Mouse (Mus musculus): ENCODE data around the gene Ppp1r13b. TPM values are rescaled to one million over a fixed set of nuclear protein-coding genes. Genes with fewer than 3 reads are reported as not detected.
A peak's percentile ranks its signal among the peaks of the same experiment; 100 is the strongest.

The Ppp1r13b gene
- polyA plus RNA-seq, 1 experiment from 2014 or later: 9.5 TPM

DNA sequence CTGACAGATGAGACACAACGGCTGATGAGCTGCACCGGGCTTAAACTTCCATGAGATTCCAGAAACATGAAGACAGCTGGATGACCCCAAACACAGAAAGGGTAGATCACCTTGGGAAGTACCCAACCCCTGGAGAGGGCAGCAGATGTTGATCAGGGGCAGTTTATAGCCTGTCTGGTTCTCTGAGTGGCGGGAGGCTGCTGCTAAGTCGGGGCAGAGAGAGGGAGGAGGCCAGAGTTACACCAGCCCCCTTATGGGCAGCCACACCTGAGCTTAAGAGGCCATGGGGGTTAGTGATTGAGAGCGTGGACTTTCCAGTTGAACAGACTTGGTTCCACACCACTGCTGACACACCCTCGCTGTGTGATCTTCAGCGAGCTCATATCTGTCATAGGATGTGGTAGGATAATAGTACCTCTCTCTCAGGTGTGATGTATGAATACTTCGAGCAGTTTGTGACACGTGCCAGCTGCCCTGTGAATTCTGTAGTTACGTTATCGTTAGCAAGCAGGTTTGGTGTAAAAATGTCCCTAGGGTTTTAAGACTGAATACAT is 1.2 kb upstream of the Ppp1r13b start:
- DNase-seq (ENCODE audit: low spot score): no peak
- Histone ChIP-seq H3K4me3 (ENCODE audit: low read depth, low read length) (no peak overlapping the region), H3K27me3 (ENCODE audit: control insufficient read depth, insufficient read depth, low read length) (peaks cover 9% of the 10 kb centered on the region), H3K4me2 (replicated peaks; ENCODE audit: low read depth, low read length) (no peak overlapping the region), H3K27ac (ENCODE audit: low read depth, low read length) (no peak overlapping the region), H3K9me3 (ENCODE audit: control insufficient read depth, low read length) (no peaks in the 10 kb centered on the region), H3K9ac (ENCODE audit: low read depth, low read length) (no peak overlapping the region), H3K4me1 (replicated peaks; ENCODE audit: control insufficient read depth, insufficient read depth, low read length) (no peaks in the 10 kb centered on the region), H3K36me3 (ENCODE audit: control insufficient read depth, insufficient read depth, low read length) (no peaks in the 10 kb centered on the region)
- 74% methylated on average over 10 of the region's 11 CpGs for WGBS
- no peak for ATAC-seq (ENCODE audit: low FRiP score)

DNA sequence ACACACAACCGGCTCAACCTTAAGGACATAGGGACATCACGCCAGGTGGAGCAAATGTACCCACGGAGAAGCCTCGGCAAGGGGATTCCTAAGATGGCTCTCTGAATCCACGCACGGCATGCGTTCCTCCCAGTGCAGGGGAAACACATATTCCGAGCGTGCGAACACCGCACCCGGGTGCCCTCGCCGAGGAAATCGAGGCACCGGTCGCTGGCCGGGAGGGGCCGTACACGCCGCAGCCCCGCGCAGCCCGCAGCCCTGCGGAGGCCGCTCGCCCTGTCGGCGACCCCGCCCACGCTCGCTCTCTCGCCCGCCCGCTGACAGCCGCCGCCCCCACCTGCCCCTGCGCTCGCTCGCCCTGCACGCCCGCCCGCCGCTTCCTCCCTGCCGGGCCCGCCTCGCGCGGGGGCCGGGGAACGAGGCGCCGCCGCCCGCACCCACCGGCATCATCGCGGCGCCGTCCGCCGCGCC is 454 bp downstream of the Ppp1r13b start:
- Histone ChIP-seq H3K27me3 (ENCODE audit: control insufficient read depth, insufficient read depth, low read length) (peaks cover 9% of the 10 kb centered on the region), H3K4me2 (replicated peaks; ENCODE audit: low read depth, low read length) (peak overlapping the region; percentile 96), H3K9me3 (ENCODE audit: control insufficient read depth, low read length) (no peaks in the 10 kb centered on the region), H3K4me3 (ENCODE audit: low read depth, low read length) (peak overlapping the region; percentile 65), H3K36me3 (ENCODE audit: control insufficient read depth, insufficient read depth, low read length) (no peaks in the 10 kb centered on the region), H3K27ac (ENCODE audit: low read depth, low read length) (peak overlapping the region; percentile 81), H3K4me1 (replicated peaks; ENCODE audit: control insufficient read depth, insufficient read depth, low read length) (no peaks in the 10 kb centered on the region), H3K9ac (ENCODE audit: low read depth, low read length) (peak overlapping the region; percentile 70)
- ATAC-seq (ENCODE audit: low FRiP score): peak; percentile 57
- peak; percentile 56 for DNase-seq (ENCODE audit: low spot score)
- under 1% methylated on average over 38 of the region's 63 CpGs for WGBS

DNA sequence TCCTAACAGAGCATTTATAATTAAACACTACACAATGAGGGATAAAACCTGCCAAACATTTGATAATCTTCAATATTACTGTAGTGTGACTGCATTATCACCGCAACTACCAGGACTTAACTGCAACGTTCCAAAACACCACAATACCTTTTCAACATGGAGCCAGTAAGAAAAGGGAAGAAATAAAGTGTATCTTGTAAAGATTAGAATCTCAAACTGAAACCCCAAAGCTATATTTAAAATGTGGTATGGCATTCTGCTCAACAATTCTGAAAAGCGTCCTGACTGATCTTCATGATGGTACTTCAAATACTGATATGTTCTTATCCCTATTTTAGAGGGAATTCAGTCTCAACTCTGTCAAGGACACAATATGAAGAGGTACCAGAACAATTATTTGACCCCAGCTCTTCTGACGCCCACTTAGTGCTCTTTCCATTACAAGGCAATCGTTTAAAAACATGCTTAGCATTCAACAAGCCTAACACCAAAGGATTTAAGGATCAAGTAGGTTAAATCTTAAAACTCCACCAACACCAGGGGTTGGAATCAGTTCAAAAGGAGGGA is 1.5 kb downstream of the Ppp1r13b start:
- 63% methylated on average over 5 of the region's 5 CpGs for WGBS
- no peak overlapping the region for H3K27ac ChIP-seq (ENCODE audit: low read depth, low read length)
- H3K36me3 ChIP-seq (ENCODE audit: control insufficient read depth, insufficient read depth, low read length): no peaks in the 10 kb centered on the region
- no peak for ATAC-seq (ENCODE audit: low FRiP score)
- peaks cover 9% of the 10 kb centered on the region for H3K27me3 ChIP-seq (ENCODE audit: control insufficient read depth, insufficient read depth, low read length)
- no peaks in the 10 kb centered on the region for H3K9me3 ChIP-seq (ENCODE audit: control insufficient read depth, low read length)
- DNase-seq (ENCODE audit: low spot score): peak; percentile 15
- H3K4me2 ChIP-seq (replicated peaks; ENCODE audit: low read depth, low read length): no peak overlapping the region
- no peak overlapping the region for H3K9ac ChIP-seq (ENCODE audit: low read depth, low read length)
- no peaks in the 10 kb centered on the region for H3K4me1 ChIP-seq (replicated peaks; ENCODE audit: control insufficient read depth, insufficient read depth, low read length)
- H3K4me3 ChIP-seq (ENCODE audit: low read depth, low read length): no peak overlapping the region

DNA sequence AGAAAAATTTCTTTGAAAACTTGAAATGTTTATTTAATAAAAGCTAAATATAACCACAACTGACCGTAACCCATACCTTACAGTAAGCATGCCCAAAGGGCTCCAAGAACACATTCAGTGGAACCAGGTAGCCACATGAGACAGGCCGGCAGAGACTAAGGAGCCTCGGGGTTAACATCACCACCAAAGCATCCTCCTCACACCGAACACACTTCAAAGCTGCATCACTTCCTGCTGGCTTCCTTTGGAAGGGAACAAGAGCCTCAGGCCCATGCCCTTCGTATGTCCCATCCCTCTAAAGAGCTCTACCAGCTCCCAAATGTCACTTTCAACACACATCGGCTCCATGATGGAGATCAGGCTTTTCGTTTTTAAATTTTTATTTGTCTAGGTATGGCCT is 5.4 kb downstream of the Ppp1r13b start:
- Histone ChIP-seq H3K9ac (ENCODE audit: low read depth, low read length) (no peak overlapping the region), H3K4me1 (replicated peaks; ENCODE audit: control insufficient read depth, insufficient read depth, low read length) (no peaks in the 10 kb centered on the region), H3K27ac (ENCODE audit: low read depth, low read length) (no peak overlapping the region), H3K27me3 (ENCODE audit: control insufficient read depth, insufficient read depth, low read length) (peaks cover 2% of the 10 kb centered on the region; the same call in 1 of the 2 replicates), H3K36me3 (ENCODE audit: control insufficient read depth, insufficient read depth, low read length) (no peaks in the 10 kb centered on the region), H3K4me2 (replicated peaks; ENCODE audit: low read depth, low read length) (no peak overlapping the region), H3K4me3 (ENCODE audit: low read depth, low read length) (no peak overlapping the region), H3K9me3 (ENCODE audit: control insufficient read depth, low read length) (no peaks in the 10 kb centered on the region)
- 82% methylated on average over 7 of the region's 7 CpGs for WGBS
- ATAC-seq (ENCODE audit: low FRiP score): no peak
- no peak for DNase-seq (ENCODE audit: low spot score)

DNA sequence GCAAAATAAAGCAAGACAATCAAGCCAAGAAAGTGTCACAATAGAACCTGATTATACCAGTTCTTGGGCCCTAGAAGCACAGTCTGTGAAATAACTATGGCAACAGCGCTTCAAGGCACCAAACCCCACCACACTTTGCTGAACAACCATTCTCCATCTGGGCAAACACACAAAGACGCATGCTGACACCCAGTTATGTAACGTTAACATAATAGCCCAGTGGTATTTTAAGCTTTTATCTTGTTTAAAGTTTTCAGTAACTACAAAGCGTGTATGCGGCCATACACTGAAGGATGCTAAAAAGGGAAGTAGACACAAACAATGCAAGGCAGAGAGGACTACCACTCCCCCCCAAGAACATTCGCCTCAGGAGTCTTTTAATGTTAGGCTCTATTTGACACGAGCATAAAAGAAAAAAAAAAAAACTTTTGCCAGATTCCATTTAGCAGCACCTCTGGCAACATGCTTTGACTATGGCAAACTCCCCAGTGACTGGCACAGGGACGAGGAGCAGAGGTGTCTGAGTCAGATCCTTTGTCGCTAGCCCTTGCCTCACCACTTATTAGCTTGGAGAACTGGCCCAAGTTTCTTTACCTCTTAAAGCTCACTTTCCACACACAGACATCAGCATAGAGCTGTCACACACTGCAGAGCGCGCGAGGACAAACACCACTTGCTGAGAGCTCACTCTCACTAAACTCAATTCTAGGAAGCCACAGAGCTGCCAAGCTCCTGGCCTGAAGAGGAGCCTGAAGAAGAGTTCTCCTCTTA is 6.6 kb downstream of the Ppp1r13b start:
- Histone ChIP-seq H3K4me3 (ENCODE audit: low read depth, low read length) (no peak overlapping the region), H3K27me3 (ENCODE audit: control insufficient read depth, insufficient read depth, low read length) (no peaks in the 10 kb centered on the region; the same call in 1 of the 2 replicates), H3K4me1 (replicated peaks; ENCODE audit: control insufficient read depth, insufficient read depth, low read length) (no peaks in the 10 kb centered on the region), H3K27ac (ENCODE audit: low read depth, low read length) (no peak overlapping the region), H3K36me3 (ENCODE audit: control insufficient read depth, insufficient read depth, low read length) (no peaks in the 10 kb centered on the region), H3K9me3 (ENCODE audit: control insufficient read depth, low read length) (no peaks in the 10 kb centered on the region), H3K9ac (ENCODE audit: low read depth, low read length) (no peak overlapping the region), H3K4me2 (replicated peaks; ENCODE audit: low read depth, low read length) (no peak overlapping the region)
- ATAC-seq (ENCODE audit: low FRiP score) (no peak), DNase-seq (ENCODE audit: low spot score) (no peak)
- WGBS: 73% methylated on average over 12 of the region's 12 CpGs

DNA sequence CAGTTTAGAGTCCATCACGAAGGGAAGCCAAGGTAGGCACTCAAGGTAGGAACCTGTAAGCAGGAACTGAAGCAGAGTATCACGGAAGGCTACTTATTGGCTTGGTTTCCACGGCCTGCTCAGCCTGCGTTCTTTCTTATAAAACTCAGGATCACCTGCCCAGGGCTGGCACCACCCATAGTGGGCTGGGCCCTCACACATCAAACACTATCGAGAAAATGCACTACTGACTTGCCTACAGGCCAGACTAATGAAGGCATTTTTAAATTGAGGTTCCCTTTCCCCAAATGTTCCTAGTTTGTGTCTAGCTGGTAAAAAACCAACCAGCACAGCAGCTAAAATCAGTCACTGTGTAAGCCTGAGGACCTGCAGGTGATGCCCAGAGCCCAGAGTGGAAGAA is 8.3 kb downstream of the Ppp1r13b start:
- Histone ChIP-seq H3K9me3 (ENCODE audit: control insufficient read depth, low read length) (no peaks in the 10 kb centered on the region), H3K4me1 (replicated peaks; ENCODE audit: control insufficient read depth, insufficient read depth, low read length) (no peaks in the 10 kb centered on the region), H3K27ac (ENCODE audit: low read depth, low read length) (no peak overlapping the region), H3K36me3 (ENCODE audit: control insufficient read depth, insufficient read depth, low read length) (no peaks in the 10 kb centered on the region), H3K4me2 (replicated peaks; ENCODE audit: low read depth, low read length) (no peak overlapping the region), H3K4me3 (ENCODE audit: low read depth, low read length) (no peak overlapping the region), H3K9ac (ENCODE audit: low read depth, low read length) (no peak overlapping the region), H3K27me3 (ENCODE audit: control insufficient read depth, insufficient read depth, low read length) (no peaks in the 10 kb centered on the region)
- ATAC-seq (ENCODE audit: low FRiP score): no peak
- WGBS: 85% methylated on average over 5 of the region's 5 CpGs
- no peak for DNase-seq (ENCODE audit: low spot score)

DNA sequence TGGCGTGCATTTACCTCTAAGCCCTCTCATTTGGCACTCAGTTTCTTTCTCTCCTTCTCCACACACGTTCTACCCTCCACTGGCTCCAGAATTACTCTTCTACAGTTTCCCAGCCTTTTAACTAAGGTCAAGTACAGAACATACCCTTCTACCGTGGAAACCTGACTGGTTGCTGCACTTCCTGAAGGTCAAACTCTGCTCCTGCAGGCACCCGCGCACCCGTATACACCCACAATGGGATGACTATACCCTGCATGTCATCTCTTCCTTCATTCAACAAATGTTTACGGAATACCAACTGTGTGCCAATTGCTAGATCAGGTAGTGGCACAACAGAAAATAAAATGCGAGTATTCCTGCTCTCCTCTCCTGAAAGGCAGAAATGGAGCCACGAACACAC is 9.2 kb downstream of the Ppp1r13b start:
- no peaks in the 10 kb centered on the region for H3K27me3 ChIP-seq (ENCODE audit: control insufficient read depth, insufficient read depth, low read length)
- H3K4me1 ChIP-seq (replicated peaks; ENCODE audit: control insufficient read depth, insufficient read depth, low read length): no peaks in the 10 kb centered on the region
- H3K36me3 ChIP-seq (ENCODE audit: control insufficient read depth, insufficient read depth, low read length): no peaks in the 10 kb centered on the region
- WGBS: 83% methylated on average over 9 of the region's 9 CpGs
- DNase-seq (ENCODE audit: low spot score) (no peak), ATAC-seq (ENCODE audit: low FRiP score) (no peak)
- no peaks in the 10 kb centered on the region for H3K9me3 ChIP-seq (ENCODE audit: control insufficient read depth, low read length)
- H3K4me2 ChIP-seq (replicated peaks; ENCODE audit: low read depth, low read length): no peak overlapping the region
- no peak overlapping the region for H3K9ac ChIP-seq (ENCODE audit: low read depth, low read length)
- no peak overlapping the region for H3K4me3 ChIP-seq (ENCODE audit: low read depth, low read length)
- no peak overlapping the region for H3K27ac ChIP-seq (ENCODE audit: low read depth, low read length)

DNA sequence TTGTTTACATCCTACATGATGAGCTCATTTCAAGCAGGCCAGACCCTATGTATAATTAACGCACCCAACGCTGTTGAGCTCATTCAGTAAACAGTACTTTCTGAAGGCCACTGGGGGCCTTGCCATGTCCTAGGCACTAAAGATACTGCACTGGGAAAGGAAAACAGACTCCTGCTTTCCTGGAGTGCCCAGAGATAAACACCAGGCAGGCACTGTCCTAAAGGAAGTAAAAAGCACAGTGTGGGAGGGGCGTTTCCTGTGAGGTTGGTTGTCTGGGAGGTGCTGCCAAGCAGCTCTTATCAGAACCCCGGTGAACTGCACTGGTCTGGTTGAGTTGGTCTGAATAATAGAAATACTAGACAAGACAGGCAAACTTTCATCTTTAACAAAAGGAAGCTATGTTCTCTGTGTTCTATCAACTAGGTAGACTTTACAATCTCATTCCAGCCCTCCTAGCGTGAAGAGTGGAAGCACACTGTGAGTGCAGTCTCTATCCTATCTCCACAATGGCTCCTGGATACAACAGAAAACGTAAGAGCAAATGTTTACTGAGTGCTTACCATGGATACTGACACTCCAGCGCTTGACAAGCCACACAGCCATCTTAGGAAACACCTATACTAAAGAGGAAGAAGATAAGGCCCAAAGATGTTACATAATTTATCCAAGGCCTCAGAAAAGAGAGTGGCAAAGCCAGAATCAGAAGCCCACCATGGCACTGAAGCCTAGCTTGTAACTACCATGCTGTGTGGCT is 10.8 kb downstream of the Ppp1r13b start:
- Histone ChIP-seq H3K9me3 (ENCODE audit: control insufficient read depth, low read length) (no peaks in the 10 kb centered on the region), H3K4me3 (ENCODE audit: low read depth, low read length) (no peak overlapping the region), H3K9ac (ENCODE audit: low read depth, low read length) (no peak overlapping the region), H3K27me3 (ENCODE audit: control insufficient read depth, insufficient read depth, low read length) (no peaks in the 10 kb centered on the region), H3K36me3 (ENCODE audit: control insufficient read depth, insufficient read depth, low read length) (no peaks in the 10 kb centered on the region), H3K27ac (ENCODE audit: low read depth, low read length) (no peak overlapping the region), H3K4me1 (replicated peaks; ENCODE audit: control insufficient read depth, insufficient read depth, low read length) (no peaks in the 10 kb centered on the region), H3K4me2 (replicated peaks; ENCODE audit: low read depth, low read length) (no peak overlapping the region)
- DNase-seq (ENCODE audit: low spot score) (no peak), ATAC-seq (ENCODE audit: low FRiP score) (no peak)
- 64% methylated on average over 7 of the region's 7 CpGs for WGBS

Measured in hindbrain, embryonic 11.5 days (tissue).